Mouse (Mus musculus) embryonic fibroblast, embryonic 13.5 days (primary cell): Measurements from ENCODE around the gene Sorbs2.

Experiments
- CTCF ChIP-seq: IDR thresholded peaks from 2 replicates; pipeline ENCODE4 v1.5.1; 2011; ENCODE audit warnings: mild to moderate bottlenecking, control low read depth, low read length, moderate library complexity, borderline replicate concordance; ENCODE audit not compliant: insufficient read depth
- POLR2A ChIP-seq: IDR thresholded peaks from 2 replicates; pipeline ENCODE4 v1.6.1; 2011; ENCODE audit warnings: low read depth, mild to moderate bottlenecking, control low read depth, low read length, moderate library complexity

DNA sequence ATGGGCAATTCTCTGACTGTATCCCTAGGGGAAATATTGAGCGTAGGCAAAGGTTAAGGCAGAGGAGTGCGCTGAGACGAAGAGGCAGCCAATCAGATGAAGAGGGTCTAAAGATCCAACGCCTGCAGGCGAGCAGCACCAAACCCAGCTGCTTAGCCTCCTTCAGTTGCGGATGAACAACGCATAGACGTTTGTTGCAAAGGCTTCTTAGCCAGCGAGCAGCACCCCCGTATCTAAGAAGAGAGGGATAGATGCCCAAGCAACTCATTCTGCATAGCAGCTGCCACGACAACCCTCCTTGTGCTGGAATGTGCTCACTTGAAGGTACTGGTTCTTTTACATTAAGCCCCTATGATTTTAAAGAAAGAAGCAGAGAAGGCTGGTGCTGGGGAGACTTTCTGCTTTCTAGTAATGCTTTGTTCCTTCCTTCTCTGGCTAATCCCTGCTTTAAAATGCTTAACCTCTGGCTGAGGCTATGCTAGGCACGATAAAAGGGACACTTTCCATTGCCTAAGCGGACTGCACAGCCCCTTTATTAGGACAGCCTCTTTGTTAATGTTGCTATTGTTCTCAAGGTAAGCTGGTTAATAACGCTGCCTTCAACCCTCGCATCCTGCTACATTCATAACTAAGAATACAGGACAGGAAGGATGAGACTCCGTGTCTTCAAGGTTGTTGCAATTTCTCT, at the start of gene Sorbs2:
- TF ChIP-seq CTCF (no peak), POLR2A (no peak)
